Mouse (Mus musculus) kidney, adult 9 months (tissue): Measurements from ENCODE around the gene Adcy6.
"Not testable (repeated sequence)": the region's sequence is repeated elsewhere in the genome, so short reads cannot be mapped to it uniquely, and the experiment has no call there.

Experiments used
- DNase-seq: peaks from one replicate; pipeline ENCODE4 v3.0.0; 2022

Adcy6 gene

DNA sequence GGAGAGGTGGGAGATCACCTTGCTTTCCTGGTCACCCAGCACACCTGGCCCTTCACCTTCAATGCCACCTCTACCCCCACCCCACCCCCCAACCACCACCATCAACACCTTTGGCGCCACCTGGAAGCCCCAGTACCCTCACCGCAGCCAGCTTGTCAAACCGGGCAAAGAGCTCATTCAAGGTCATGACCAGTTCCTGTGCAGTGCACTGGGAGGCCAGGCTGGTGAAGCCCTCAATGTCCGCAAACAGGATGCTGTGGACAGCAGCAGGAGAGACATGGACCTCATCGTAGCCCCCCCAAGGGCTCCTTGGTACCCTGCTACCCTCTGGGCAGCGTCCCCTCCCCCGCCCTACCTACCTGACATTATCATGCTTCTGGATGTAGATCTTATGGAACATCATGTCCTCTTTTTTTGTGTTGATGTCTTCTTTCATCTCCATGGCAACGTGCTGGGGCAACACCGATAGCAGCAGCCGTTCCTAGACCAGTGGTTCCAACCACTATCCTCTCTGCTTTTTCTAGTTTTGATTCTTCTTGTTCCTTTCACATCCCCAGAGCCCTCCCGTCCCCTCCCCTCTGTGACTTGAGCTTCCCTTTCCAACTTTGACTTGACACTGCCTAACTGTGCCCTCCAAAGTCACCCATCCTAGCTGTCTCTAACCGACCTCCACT, 9.7 kb downstream of the Adcy6 start:
- DNase-seq = no peak

DNA sequence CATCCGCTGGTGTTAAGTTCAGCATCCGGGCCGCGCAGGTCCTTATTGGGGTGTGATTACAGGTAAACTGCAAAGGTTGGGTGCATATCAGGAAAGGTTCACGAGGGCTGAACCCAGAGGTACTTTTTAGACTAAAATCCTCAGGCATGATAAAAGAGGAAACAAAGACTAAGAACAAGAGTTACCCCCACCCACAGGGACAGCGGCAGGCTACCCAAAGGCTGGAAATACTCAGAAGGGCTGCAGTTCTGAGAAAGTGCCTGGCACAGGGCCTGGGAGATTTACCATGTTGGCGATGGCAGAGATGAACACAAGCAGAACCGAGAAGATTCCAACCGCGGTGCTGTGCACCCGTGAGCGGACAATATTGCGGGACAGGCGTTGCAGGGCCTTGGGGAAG, 13.3 kb downstream of the Adcy6 start:
- DNase-seq = no peak

DNA sequence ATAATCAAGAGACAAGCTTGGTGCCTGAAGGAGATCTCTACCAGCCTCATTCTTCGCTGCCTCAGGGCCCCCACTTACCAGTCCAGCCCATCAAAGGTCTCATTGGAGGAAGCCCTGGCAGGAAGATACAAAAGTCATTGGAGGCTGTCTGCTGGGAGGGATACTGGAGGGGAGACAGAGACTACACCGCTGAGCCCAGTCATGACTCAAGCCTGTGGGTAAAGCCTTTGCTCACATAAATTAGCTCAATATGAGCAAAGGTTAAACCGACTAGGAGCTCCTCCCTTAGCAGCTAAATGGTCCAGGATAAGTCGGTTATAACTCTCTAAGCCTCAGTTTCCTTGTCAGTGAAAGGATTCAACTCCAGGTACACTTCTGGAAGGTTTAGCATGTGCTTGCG, 14.8 kb downstream of the Adcy6 start:
- DNase-seq = no peak

DNA sequence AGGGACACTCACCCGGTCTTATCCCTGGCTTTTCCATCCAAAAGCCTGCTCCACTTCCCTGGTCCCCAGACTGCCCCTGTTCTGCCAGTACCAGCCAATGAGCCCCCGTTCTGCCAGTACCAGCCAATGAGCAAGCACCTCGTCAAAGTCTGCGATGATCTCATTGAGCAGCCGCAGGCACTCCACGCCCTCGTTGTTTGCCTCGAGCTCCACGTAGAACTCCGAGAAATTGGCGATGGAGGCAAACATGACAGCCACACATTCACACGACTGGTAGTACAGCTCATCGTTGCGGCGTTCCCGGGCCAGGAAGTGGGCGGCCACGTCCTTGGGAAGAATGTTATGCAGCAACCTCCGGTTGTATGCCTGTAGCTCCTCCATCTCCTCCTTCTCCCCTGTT, 15.7 kb downstream of the Adcy6 start:
- DNase-seq = no peak

DNA sequence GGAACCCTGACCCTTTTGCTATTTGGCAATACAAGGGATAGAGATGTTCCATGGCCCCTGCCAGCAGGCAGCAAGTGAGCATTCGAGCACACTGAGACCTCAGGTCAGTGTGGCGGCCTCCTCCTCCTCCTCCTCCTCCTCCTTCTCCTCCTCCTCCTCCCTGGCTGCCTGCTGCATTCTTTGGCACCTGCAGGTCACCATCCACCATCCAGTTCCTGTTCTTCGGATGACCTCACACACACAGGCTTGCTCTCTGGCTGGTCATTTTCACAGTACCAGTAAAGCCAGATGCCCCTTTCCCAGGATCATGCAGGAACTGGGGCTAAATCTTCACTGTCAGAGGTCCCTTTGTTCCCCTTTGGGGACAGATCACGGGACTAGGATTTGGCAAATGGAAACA, 18.5 kb downstream of the Adcy6 start:
- no peak for DNase-seq

DNA sequence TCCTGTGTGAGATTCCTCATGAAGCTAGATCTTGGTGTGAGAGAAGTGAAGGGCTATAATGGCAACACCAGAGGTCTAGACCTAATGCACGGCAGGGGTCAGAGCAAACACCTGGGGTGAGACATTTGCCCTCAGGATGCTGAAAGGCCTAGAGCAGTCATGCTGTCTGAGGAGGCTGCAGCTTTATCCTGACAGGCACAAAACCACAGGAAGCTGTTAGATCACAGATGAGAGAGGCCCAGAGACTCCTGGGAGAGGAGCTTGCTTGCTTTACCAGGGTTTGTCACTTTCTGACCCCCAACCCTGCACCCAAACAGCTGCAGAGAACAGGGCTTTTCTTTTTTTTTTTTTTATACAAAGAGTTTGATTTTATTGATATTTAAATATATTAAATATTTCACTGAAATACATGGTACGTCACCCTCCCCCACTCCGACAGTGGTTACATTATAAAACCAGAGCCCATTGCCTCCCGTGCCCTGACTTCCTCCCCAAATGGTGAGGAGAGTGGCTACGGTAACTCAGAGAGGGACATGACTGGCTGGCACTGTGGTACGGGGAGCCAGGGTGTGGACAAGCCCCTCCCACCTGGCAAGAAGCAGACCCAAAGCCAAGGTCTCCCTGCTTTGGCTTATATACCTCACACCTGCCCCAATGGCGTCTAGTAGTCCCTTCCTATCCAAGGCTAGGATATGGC, 20.1 kb downstream of the Adcy6 start:
- DNase-seq = no peak

DNA sequence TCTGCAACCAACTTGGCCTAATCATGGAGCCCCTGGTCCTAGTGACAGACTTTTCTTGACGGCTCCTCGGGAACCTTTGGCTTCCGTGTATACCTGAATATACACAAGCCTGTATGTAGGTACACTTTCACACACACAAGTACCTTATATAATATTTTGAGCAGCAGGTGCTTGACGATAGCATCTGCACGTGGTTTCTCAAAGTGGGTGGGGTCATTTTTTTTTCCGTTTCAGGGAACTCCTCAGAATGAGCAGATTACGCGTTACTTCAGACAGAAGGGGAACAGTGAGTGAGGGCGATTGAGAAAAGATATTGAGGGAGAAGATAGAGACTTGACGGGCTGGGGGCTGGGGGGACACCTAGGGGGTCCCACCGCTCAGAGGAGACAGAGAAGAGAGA, 22.1 kb downstream of the Adcy6 start:
- no peak for DNase-seq

DNA sequence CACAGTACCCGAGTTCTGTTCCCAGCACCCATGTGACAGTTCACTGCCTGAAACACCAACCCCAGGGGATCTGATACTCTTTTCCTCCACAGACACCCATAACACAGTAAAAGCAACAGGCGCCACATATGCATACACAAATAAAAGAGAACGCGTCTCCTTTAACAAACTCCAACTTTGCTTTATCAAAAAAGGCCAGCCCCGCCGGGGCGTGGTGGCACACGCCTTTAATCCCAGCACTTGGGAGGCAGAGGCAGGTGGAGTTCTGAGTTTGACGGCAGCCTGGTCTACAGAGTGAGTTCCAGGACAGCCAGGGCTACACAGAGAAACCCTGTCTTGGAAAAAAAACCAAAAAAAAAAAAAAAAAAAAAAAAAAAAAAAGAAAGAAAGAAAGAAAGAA, 23.7 kb downstream of the Adcy6 start:
- not testable (repeated sequence) for DNase-seq

DNA sequence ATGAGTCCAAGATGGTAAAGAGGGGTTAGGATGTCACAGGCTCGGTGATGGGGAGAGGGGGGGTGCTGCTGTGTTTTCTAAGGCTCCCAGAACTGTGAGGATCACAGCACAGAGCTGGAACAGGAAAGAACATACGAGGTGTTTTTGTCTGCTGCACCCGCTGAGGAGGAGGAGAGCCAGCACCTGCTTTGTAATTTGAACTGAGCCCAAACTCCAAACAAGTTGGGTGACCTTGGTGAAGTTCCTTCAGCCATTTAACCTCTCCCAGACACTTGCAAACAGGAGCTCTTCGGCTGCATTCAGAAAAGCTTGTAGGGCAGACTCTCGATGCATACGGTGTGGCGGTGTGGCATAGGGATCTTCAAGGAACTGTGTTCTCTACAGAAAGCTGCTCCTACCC, 24.5 kb downstream of the Adcy6 start:
- peak; percentile 59 for DNase-seq

DNA sequence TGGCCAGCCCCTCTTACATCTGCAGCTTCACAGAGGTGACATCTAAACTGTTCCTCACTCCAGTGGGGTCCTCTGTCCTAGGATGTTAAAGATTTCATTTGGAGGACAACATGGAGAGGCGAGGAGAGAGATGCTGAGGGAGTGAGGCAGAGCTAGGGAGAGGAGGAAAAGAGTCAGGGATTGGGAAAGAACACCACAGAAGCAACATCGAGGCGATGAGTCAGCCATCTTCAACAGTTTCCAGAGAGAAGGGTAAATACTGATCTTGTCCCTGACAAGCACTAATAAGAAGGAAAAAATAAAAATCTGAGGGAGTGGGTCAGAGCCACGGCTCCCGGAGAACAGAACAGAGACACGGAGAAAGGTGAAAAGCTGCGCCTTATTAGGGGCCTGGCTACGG, 26.9 kb downstream of the Adcy6 start:
- no peak for DNase-seq

DNA sequence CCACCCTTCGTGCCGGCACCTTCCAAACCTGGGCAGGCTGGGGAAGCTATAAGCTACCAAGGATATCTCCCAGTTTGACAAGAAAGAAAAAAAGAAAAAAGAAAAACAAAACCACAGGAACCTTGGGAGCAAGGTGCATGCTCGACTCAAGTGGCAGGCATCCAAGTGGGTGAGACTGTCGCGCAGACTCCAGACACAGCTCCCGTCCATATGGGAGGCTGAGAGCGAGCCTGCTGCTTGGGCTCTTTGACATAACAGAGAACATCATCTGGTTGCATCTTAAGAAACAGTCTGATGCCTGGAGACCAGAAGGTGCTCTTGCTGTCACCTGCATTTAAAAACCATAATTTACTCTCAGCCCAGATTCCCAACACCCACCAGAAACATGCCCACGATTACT, 27.5 kb downstream of the Adcy6 start:
- DNase-seq = peak; percentile 60

DNA sequence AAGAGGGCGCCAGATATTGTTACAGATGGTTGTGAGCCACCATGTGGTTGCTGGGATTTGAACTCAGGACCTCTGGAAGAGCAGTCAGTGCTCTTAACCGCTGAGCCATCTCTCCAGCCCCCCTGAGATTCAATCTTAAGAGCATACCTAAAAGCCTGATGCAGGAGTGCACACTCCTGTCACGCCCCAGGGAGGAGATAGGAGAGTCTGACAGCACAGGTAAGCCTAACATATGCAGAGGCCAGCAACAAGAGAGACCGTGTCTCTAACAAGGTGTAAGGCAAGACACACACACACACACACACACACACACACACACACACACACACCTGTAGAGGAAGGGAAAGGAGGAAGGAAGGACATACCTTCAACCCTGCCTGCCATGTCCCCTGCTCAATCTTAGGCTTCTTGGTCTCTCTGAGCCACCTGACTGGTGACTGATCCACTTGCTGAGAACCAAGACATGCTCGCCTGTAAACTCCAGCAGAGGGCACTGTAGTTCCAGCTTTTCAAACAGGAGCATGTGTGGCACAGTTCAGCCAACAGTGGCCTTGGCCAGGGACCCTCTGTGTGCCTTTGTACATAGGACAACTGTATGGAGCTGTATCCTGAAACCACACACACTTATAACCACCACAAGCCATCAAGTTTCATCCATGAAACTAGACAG, 29.9 kb downstream of the Adcy6 start:
- DNase-seq = peak; percentile 90

DNA sequence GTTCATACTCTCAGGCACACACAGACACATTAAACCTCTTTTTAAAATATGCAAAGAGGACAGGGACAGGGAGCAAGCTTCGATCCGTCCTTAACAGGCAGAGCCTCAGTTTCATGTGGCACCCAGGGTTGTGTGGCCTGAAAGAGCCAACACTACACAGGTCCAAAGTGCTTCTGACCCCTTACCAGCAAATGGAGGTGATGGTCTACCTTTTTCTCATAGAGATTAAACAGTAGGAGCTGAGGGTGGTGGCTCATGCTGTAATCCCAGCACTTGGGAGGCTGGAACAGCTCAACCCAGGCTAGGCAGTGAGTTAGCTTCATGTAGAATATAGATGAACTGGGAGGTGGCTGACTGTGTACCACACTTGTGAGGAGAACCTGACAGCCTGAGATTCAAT, 30.6 kb downstream of the Adcy6 start:
- DNase-seq = no peak

DNA sequence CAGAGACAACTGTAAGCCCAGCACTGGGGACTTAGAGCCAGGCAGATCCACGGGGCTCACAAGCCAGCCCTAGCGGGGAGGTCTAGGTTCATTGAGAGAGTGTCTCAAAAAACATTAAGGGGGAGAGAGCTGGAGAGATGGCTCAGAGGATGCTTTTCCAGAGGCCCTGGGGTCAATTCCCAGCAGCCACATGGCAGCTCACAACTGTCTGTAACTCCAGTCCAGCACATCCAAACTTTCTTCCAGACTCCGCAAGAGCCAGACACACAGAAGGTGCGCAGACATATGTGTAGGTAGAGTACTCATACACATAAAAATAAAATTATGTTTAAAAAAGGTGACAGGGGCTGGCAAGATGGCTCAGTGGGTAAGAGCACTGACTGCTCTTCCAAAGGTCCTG, 36.6 kb downstream of the Adcy6 start:
- DNase-seq = no peak

DNA sequence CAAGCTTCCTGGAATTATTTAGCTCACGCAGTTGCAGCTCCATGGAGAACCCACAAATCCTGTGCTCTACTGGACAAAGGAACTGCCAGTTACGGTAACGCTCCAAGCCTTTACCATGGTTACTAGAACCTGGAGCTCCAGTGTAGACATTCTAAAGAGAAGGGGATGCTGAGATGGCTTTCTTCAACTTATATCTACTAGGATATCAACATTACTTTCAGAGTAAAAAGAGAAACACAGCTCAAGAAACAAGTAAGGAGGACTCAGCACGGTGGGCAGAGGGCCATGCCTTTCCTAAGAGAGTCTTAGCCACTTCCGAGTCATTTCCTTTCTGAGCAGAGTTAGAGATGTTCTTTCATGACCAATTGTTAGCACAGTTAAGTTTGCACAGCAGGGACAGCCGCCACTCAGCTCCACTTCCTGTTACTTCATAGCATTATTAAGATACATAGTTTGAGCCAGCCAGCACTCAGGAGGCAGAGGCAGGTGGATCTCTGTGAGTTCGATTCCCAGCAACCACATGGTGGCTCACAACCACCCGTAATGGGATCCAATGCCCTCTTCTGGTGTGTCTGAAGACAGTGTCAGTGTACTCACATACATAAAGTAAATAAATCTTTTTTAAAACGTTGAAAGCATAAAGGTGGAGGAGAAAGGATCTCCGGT, 38.9 kb downstream of the Adcy6 start, which contains the start of the genes Ccnt1 and 4930415O20Rik:
Gene Ccnt1, minus strand, starts transcription at position 51 of the 666 bp plus-strand sequence.
Gene 4930415O20Rik, plus strand, starts transcription at position 132 of the 666 bp plus-strand sequence.
- DNase-seq = no peak

DNA sequence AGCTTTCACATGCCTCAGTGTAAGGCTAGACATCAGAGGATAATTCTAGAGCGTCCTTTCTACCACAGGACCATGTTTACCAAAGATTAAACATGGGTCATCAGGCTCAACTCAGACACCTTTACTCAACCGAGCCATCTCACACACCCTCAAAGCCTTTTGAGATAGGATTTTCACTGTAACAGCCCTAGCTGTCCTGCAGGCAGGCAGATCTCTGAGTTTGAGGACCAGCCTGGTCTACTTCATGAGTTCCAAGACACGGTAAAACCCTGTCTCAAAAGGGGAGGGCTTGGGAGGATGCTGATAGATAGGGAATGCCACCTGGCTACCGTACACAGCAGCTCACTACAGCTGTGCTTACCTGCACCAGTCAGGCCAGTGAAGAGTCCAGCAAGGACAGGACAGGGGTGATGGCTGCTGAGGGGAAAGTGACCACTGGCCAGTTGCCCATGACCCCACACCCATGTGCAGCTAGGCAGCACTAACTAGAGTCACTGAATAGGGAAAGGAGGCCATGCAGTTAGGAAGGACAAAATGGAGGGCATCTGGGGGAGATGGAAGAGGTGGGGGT, 40.0 kb downstream of the Adcy6 start:
- no peak for DNase-seq

DNA sequence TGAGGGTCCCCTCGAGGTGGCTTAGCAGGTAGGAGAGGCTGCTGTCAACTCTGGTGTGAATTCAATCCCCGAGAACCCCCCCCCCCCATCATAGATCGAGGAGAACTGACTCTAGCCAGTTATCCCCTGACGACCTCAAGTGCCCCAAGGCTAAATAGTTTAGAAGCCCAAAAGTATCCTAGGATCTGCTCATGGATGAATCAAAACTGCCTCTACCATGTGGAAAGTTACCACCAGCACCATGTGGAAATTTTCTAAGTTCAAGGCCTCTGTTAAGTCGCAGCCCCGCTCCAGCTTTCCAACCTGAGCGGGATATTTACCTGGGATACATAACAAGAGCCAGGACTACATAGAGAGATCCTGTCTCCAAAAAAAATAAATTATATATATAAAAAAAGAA, 40.7 kb downstream of the Adcy6 start:
- DNase-seq = no peak

DNA sequence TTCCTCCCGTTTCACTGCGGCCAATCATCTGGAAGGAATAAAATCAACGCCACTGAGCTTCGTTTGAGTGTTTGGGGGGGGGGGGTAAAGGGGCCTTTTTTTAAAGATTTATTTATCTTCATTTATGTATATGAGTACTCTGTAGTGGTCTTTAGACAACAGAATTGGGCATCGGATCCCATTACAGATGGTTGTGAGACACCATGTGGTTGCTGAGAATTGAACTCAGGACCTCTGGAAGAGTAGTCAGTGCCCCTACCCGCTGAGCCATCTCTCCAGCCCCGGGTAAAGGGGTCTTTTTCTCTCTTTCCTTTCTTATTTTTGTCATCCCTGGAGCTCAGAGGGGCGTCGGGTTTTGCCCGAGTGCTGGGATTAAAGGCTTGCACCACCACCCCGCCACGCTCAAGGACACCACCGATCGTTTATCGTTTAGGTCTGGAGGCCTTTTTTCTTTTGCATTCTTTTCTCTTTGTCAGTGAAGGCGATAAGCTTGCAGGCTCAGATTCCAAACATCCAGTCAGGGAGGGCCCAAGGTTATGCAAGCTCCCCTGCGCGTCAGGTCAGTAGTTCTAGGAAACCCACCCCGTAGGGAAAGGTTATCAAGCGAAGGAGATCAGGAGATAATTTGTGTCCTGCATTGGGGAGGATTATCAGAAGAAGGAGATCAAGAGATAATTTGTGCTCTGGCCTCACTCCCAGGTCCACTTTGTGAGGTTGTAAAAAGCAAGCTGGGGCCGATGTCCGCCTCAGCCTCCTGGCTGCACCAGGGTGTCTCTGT, 41.4 kb downstream of the Adcy6 start:
- peak; percentile 46 for DNase-seq

DNA sequence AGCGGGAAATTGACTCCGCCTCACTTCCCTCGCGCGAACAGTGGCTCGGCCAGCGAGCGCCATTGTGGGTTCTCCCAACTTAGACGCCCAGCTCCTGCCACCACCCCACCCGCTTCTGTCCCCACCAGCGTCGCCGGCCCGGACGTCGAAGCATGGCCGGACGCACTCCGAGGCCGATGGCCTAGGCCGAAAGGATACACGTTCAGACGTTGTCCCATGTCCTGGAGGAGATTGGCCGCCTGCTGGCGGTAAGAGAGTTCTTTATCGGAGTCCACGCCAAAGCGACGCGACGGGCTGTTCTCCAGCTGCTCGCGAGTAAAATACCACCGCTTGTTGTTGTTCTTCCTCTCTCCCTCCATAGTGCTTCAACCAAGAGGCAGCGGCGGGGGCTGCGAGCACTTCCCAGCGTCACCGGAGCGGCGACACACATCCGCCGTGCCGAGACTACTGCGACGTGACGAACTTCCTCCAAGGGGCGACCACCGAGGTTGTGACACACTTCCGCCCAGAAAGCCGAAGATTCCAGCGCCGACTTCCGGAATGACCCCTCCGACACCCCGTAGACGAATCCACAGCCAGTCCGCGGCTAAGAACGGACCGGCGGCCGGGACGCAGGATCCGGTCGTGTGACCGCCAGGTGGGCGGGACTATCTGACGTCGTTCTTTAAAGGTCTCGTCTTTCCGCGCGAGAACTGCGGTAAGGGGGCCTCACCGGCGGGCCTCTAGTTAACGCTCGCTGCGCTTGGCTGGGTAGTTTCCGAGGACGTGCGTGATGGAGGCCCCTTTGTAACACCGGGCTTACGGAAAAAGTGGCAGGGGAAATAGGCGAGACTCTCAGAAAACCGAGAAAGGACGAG, 42.4 kb downstream of the Adcy6 start:
- peak; percentile 100 for DNase-seq

DNA sequence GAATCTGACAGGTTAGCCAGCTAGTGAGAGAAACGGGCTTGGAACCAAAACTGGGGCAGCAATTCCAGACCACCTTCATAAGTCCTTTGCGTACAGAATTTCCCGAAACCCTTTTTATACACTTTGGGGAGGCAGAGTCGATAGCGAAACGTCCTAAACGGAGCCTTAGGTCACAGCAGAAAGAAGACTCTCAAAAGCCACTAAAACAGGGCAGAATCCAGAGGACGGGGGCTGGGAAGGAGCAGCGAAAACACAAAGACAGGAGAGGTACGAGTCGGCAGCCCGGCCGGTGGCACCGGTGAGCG, 43.0 kb downstream of the Adcy6 start:
- DNase-seq = no peak

DNA sequence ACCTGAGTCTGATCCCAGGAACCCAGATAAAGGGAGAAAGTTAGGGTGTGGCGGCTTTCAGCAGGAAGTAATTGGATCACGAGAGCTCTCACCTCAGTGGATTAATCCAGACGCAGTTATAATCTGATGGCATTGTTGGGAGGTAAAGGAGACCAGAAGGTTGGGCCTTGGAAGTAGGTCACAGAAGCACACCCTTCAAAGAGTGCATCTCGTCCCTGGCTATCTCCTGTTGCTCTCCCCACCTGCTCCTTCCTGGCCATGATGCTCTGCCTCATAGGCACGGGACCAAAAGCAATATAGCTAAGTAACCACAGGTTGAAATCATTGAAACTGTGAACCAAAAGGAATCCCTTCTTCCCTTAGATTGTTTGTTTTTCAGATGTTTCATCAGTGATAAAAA, 52.7 kb downstream of the Adcy6 start:
- DNase-seq = no peak

DNA sequence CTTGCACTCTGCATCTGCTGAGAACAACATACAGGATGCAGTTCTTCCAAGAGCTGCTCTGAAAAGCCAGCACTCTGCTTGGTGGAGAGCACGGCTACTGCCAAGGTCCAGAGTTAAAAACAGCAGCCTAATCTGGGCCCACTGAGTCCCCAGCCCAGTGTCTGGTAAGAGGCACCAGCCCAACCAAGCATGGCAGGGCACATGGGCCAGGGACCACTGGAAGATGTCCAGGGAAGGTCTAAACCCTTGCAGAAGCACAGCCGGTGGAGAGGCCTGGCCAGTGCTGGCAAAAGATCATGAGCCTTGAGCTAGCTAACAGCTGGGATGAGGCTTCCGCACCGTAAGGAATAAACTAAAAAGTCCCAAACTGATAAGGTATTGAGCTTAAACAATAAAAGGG, 54.0 kb downstream of the Adcy6 start:
- DNase-seq = no peak
